Mouse (Mus musculus) limb, embryonic 10.5 days (tissue): Measurements from ENCODE around the gene BC067074. TPM values are rescaled to one million over a fixed set of nuclear protein-coding genes. Genes with fewer than 3 reads are reported as not detected.

Experiments used
- polyA plus RNA-seq: library from polyadenylated mRNA; unstranded; fragments of >200 nt; fragmentation: Nextera tagmentation; extraction: Ambion mirVana; gene quantifications from 2 replicates; pipeline ENCODE4 v1.2.1, GENCODE M21; 2016

The BC067074 gene
- polyA plus RNA-seq, 1 experiment from 2014 or later = 7.5 TPM

Other genes with a start within 250 kb of the BC067074 start
- 87.5 and 98.7 TPM in 2 replicates for gene Gpx8, start 246.7 kb upstream of the BC067074 start, polyA plus RNA-seq
- gene Gzma, start 192.2 kb upstream of the BC067074 start, polyA plus RNA-seq = not detected in 2 replicates
- gene Esm1, start 83.5 kb upstream of the BC067074 start, polyA plus RNA-seq = 2.9 and 4.2 TPM in 2 replicates
- not detected in 2 replicates for gene Gzmk, start 67.3 kb upstream of the BC067074 start, polyA plus RNA-seq